Mouse (Mus musculus) left cerebral cortex, adult 8-10 months (tissue): ENCODE measurements around the gene Vmo1. TPM values are rescaled to one million over a fixed set of nuclear protein-coding genes. Genes with fewer than 3 reads are reported as not detected.
"Not testable (repeated sequence)": the region's sequence is repeated elsewhere in the genome, so short reads cannot be mapped to it uniquely, and the experiment has no call there.

Experiments
- DNase-seq, 2 experiments: peaks; one replicate each; pipeline ENCODE4 v3.0.0; 2022; ENCODE audit warnings: low spot score in 2 of 2
- total RNA-seq, 4 experiments: library from RNA; stranded (reverse); gene quantifications; 2 replicates each; pipeline ENCODE4 v1.2.4; 2022

Vmo1 gene
- under 1 TPM in 1 of 4 experiments, not detected in 3; 0.63 TPM for total RNA-seq

GRCm38 (mm10) chr11:70514288-70514687 lies at the start of gene Vmo1:
Gene Vmo1, minus strand, starts transcription at chr11:70514616.
- no peak for DNase-seq

- DNase-seq: no peak
These were observed 49.3 kb upstream of the Vmo1 start for GRCm38 (mm10) chr11:70563470-70564275.

- DNase-seq: no peak
These were observed 48.6 kb upstream of the Vmo1 start for GRCm38 (mm10) chr11:70562995-70563469.

- DNase-seq: peak; percentile 72 to 94
These were observed 48.0 kb upstream of the Vmo1 start, which contains the start of gene Mink1 for GRCm38 (mm10) chr11:70562287-70562994. Gene Mink1, plus strand, starts transcription at chr11:70562881.

- no peak for DNase-seq
These were observed 47.5 kb upstream of the Vmo1 start for GRCm38 (mm10) chr11:70561937-70562286.

- no peak for DNase-seq
These were observed 43.1 kb upstream of the Vmo1 start for GRCm38 (mm10) chr11:70557545-70557944.

GRCm38 (mm10) chr11:70553940-70554339 lies 39.5 kb upstream of the Vmo1 start:
- DNase-seq: no peak

- DNase-seq: no peak
These were observed 37.1 kb upstream of the Vmo1 start for GRCm38 (mm10) chr11:70551526-70551925.

- no peak for DNase-seq
These were observed 30.1 kb upstream of the Vmo1 start for GRCm38 (mm10) chr11:70544496-70544895.

GRCm38 (mm10) chr11:70541415-70541814 lies 27.0 kb upstream of the Vmo1 start:
- no peak for DNase-seq

GRCm38 (mm10) chr11:70540928-70541327 lies 26.5 kb upstream of the Vmo1 start:
- no peak for DNase-seq

- peak; percentile 47 to 71 for DNase-seq
These were observed 25.6 kb upstream of the Vmo1 start, which contains the start of gene Pld2 for GRCm38 (mm10) chr11:70539877-70540587. Gene Pld2, plus strand, starts transcription at chr11:70540064.

GRCm38 (mm10) chr11:70539423-70539822 lies 25.0 kb upstream of the Vmo1 start:
- DNase-seq: no peak

- DNase-seq: no peak
These were observed 18.4 kb upstream of the Vmo1 start, which contains the start of gene Gm40193 for GRCm38 (mm10) chr11:70532839-70533238. Gene Gm40193, minus strand, starts transcription at chr11:70532939.

GRCm38 (mm10) chr11:70531065-70531464 lies 16.6 kb upstream of the Vmo1 start:
- DNase-seq: not testable (repeated sequence)

- no peak for DNase-seq
These were observed 14.2 kb upstream of the Vmo1 start for GRCm38 (mm10) chr11:70528610-70529009.

GRCm38 (mm10) chr11:70526211-70526610 lies 11.8 kb upstream of the Vmo1 start:
- no peak for DNase-seq

GRCm38 (mm10) chr11:70525726-70526125 lies 11.3 kb upstream of the Vmo1 start:
- no peak for DNase-seq

- DNase-seq: peak; percentile 79 to 95
These were observed 10.8 kb upstream of the Vmo1 start, which contains the start of gene Psmb6 for GRCm38 (mm10) chr11:70525184-70525678. Gene Psmb6, plus strand, starts transcription at chr11:70525367.

- DNase-seq: no peak
These were observed 10.4 kb upstream of the Vmo1 start for GRCm38 (mm10) chr11:70524782-70525181.

- not testable (repeated sequence) for DNase-seq
These were observed 9.0 kb upstream of the Vmo1 start for GRCm38 (mm10) chr11:70523306-70523989.
